Mouse (Mus musculus) heart, embryonic 12.5 days (tissue): ENCODE measurements around the gene Ugt1a7c. TPM values are rescaled to one million over a fixed set of nuclear protein-coding genes. Genes with fewer than 3 reads are reported as not detected.
"Not testable (repeated sequence)": the region's sequence is repeated elsewhere in the genome, so short reads cannot be mapped to it uniquely, and the experiment has no call there.

Experiments used
- ATAC-seq: fragments of 200-750 bp; cut with Nextera tagmentation; 2 replicates; pipeline ENCODE4 v1.8.0; 2017; ENCODE audit warnings: moderate TSS enrichment, moderate library complexity; ENCODE audit not compliant: insufficient number of reproducible peaks, low FRiP score
- H3K27ac ChIP-seq: fragments of 300-500 bp; sonication (generic); 2 replicates; pipeline ENCODE4 v1.5.1; 2016; ENCODE audit warnings: mild to moderate bottlenecking, moderate library complexity; ENCODE audit not compliant: poor library complexity, severe bottlenecking
- H3K27me3 ChIP-seq: fragments of 300-500 bp; sonication (generic); replicated peaks from 2 replicates; pipeline ENCODE4 v1.6.1; 2016; ENCODE audit warnings: mild to moderate bottlenecking, moderate library complexity
- H3K36me3 ChIP-seq: fragments of 300-500 bp; sonication (generic); 2 replicates; pipeline ENCODE4 v1.6.1; 2016; ENCODE audit warnings: mild to moderate bottlenecking, moderate library complexity
- H3K4me1 ChIP-seq: fragments of 300-500 bp; sonication (generic); replicated peaks from 2 replicates; pipeline ENCODE4 v1.6.1; 2016; ENCODE audit warnings: mild to moderate bottlenecking
- H3K4me2 ChIP-seq: fragments of 300-500 bp; sonication (generic); 2 replicates; pipeline ENCODE4 v1.6.1; 2016; ENCODE audit warnings: mild to moderate bottlenecking, moderate library complexity
- H3K4me3 ChIP-seq: fragments of 300-500 bp; sonication (generic); 2 replicates; pipeline ENCODE4 v1.5.1; 2016; ENCODE audit warnings: mild to moderate bottlenecking
- H3K9ac ChIP-seq: fragments of 300-500 bp; sonication (generic); 2 replicates; pipeline ENCODE4 v1.6.1; 2016; ENCODE audit warnings: mild to moderate bottlenecking, moderate library complexity
- H3K9me3 ChIP-seq: fragments of 300-500 bp; sonication (generic); replicated peaks from 2 replicates; pipeline ENCODE4 v1.6.1; 2016; ENCODE audit warnings: mild to moderate bottlenecking, moderate library complexity
- WGBS: fragments of 180-500 bp; shearing (Covaris S2); methylation state at CpG from one replicate; pipeline ENCODE4 v1.1.7; 2016; 5-methylcytosine and 5-hydroxymethylcytosine counted together
- polyA plus RNA-seq: library from polyadenylated mRNA; unstranded; fragments of >200 nt; fragmentation: Nextera tagmentation; extraction: Ambion mirVana; gene quantifications from 2 replicates; pipeline ENCODE4 v1.2.1, GENCODE M21; 2016

Ugt1a7c gene
- polyA plus RNA-seq, 1 experiment from 2014 or later, result 0.78 TPM

DNA sequence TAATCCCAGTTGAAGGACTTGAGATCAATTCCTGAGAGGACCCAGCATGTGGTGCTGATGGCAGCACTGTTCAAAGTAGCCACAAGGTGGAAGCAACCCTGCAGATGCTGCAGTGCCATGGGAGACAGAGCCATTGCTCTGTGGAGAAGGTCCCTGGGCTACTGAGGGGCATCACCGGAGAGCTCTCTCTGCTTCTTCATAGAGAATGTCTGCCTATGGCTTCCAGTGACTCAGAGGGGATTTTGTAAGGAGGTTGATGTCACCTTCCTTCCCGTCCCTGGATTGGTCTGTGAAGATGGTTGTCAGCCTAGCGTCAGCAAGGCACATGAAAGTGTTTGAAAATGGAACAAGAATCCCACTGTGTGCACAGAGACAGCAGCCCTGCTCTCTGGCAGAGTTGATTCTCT lies 589 bp upstream of the Ugt1a7c start:
- not testable (repeated sequence) for H3K4me2 ChIP-seq, H3K9me3 ChIP-seq, H3K4me3 ChIP-seq, H3K9ac ChIP-seq, H3K27ac ChIP-seq, H3K27me3 ChIP-seq, ATAC-seq, H3K36me3 ChIP-seq, H3K4me1 ChIP-seq
- WGBS, result 77% methylated on average over 3 of the region's 3 CpGs

DNA sequence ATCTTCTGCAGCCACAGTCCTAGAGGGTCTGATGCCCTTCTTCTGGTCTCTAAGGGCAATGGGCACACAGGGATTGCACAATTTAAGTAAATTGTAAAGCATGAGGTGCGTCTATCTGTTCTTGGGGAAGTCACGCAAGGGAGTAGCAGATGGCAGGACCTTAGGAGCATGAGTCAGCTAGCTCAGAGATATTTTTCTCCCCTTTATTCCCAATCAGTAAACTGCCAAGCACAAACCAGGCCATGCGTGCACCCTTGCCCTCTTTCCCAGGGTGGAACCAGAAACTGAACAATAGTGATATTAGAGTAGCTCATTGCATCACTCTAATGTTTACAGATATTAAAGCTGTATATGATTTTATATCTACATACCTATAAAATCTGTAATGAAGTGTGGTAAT lies 3.7 kb downstream of the Ugt1a7c start:
- not testable (repeated sequence) for H3K9ac ChIP-seq, H3K27ac ChIP-seq, H3K9me3 ChIP-seq, H3K4me2 ChIP-seq, H3K36me3 ChIP-seq, H3K27me3 ChIP-seq, ATAC-seq, H3K4me3 ChIP-seq, H3K4me1 ChIP-seq
- 78% methylated on average over 3 of the region's 3 CpGs for WGBS

GRCm38 (mm10) chr1:88099691-88100090 lies 4.8 kb downstream of the Ugt1a7c start:
- not testable (repeated sequence) for H3K4me1 ChIP-seq, ATAC-seq, H3K9ac ChIP-seq, H3K36me3 ChIP-seq, H3K9me3 ChIP-seq, H3K4me3 ChIP-seq, H3K27ac ChIP-seq, H3K4me2 ChIP-seq, H3K27me3 ChIP-seq
- WGBS, result 71% methylated on average over 2 of the region's 2 CpGs

- H3K27ac ChIP-seq, H3K4me1 ChIP-seq, H3K4me3 ChIP-seq, H3K27me3 ChIP-seq, H3K36me3 ChIP-seq, H3K9me3 ChIP-seq, H3K9ac ChIP-seq, ATAC-seq, H3K4me2 ChIP-seq: not testable (repeated sequence)
- WGBS, result 32% methylated on average over 3 of the region's 3 CpGs
Measured at GRCm38 (mm10) chr1:88103019-88103418, 8.2 kb downstream of the Ugt1a7c start, which contains the start of gene Ugt1a6b. Gene Ugt1a6b, plus strand, starts transcription at chr1:88103252.

DNA sequence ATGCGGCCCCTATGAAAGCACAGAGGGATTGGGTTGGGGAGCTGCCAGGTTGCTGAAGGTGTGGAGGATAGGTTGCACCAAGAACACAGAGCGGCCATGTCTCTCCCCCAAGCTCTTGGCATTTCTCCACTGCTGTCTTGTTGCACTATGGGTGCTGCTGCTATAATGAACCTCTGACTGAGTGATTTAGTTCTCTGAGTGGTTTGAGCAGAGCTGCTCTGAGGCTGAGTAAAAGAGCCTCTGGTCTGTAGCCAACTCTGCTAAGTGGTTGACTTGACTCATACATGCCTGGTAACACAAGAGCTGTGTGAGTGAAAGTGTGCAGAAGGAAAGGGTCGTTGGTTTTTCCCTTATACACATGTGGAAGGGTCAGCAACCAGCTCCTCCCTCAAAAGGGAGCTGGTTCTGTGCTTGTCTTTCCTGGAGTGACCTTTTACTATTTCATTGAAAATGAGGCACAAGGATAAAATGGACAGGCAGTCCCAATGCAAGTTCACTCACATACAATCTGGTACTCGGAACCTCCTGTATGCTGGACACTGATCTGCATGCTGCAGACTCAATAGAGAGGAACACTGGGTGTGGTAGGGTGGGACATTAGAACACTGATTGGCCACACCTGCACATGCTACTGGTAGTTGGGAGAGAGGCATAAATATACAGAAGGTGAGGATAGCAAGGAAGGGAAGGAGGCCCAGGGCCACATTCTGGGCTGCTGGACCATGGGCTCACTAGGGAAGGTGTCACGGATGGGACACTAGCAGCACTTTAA lies 9.0 kb downstream of the Ugt1a7c start:
- not testable (repeated sequence) for H3K27ac ChIP-seq, H3K9ac ChIP-seq, H3K4me1 ChIP-seq, ATAC-seq, H3K9me3 ChIP-seq, H3K4me2 ChIP-seq, H3K36me3 ChIP-seq, H3K4me3 ChIP-seq, H3K27me3 ChIP-seq
- 75% methylated on average over 5 of the region's 5 CpGs for WGBS

GRCm38 (mm10) chr1:88104667-88105430 lies 10.0 kb downstream of the Ugt1a7c start:
- Histone ChIP-seq H3K4me1 (no peaks in the 10 kb centered on the region), H3K4me3 (no peak overlapping the region), H3K4me2 (no peak overlapping the region), H3K9ac (no peak overlapping the region), H3K27ac (no peak overlapping the region), H3K9me3 (no peaks in the 10 kb centered on the region), H3K27me3 (no peaks in the 10 kb centered on the region), H3K36me3 (no peaks in the 10 kb centered on the region)
- WGBS, result 76% methylated on average over 1 of the region's 1 CpGs
- no peak for ATAC-seq

- 64% methylated on average over 2 of the region's 2 CpGs for WGBS
- Histone ChIP-seq H3K27ac (no peak overlapping the region), H3K36me3 (no peaks in the 10 kb centered on the region), H3K9me3 (no peaks in the 10 kb centered on the region), H3K4me2 (no peak overlapping the region), H3K27me3 (no peaks in the 10 kb centered on the region), H3K4me1 (no peaks in the 10 kb centered on the region), H3K4me3 (no peak overlapping the region), H3K9ac (no peak overlapping the region)
- no peak for ATAC-seq
Measured at GRCm38 (mm10) chr1:88105656-88106055, 10.8 kb downstream of the Ugt1a7c start.

DNA sequence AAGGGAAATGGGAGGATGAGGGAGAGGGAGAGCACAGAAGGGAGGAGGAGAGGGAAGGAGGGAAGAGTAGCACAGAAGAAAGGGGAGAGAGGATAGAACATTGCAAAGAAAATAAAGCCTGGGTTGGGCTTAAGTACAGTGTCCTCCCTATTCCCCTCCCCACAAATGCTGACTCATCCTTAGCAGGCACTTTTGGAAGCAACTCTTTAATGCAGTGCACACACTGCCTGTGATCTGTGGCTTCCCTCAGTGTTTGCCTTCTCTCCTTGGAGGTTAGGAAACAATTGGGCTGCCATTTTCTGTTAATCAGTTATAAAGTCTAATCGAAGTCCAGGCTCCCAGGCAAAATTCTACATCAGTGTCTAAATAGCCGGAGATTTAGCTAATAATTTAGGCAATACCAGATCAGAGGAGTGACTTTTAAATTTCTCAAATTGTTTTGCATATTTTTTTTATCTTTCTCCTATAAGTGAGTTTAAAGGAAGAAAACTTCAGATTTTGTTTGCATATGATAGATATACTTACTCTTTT lies 14.2 kb downstream of the Ugt1a7c start:
- H3K36me3 ChIP-seq, H3K9me3 ChIP-seq, H3K27me3 ChIP-seq, H3K4me2 ChIP-seq, H3K4me3 ChIP-seq, H3K4me1 ChIP-seq, H3K27ac ChIP-seq, H3K9ac ChIP-seq: not testable (repeated sequence)
- peak; percentile 93 for ATAC-seq
- 75% methylated on average over 2 of the region's 2 CpGs for WGBS

DNA sequence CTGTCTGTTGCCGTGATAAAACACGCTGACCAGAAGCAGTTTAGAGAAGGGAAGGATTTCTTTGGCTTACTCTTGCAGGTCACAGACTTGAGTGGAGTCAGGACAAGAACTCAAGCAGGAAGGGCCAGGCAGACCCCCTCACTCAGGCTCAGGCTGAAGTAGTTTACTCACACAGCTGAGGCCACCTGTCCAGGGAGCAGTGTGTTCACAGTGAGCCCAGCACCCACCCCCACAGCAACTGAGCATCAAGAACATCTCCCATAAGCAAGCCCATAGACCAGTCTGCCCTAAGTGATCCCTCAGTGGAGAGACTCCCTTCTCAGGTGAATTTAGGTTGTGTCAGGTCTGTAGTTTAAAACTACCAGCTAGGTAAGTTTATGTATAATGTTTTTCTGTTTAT lies 14.7 kb downstream of the Ugt1a7c start:
- H3K27ac ChIP-seq, H3K4me2 ChIP-seq, H3K4me3 ChIP-seq, H3K4me1 ChIP-seq, H3K9ac ChIP-seq, H3K36me3 ChIP-seq, H3K9me3 ChIP-seq, H3K27me3 ChIP-seq: not testable (repeated sequence)
- ATAC-seq, result peak; percentile 55; the same call in 1 of the 2 replicates
- 61% methylated on average over 2 of the region's 2 CpGs for WGBS

- ATAC-seq, H3K36me3 ChIP-seq, H3K4me3 ChIP-seq, H3K27ac ChIP-seq, H3K27me3 ChIP-seq, H3K4me1 ChIP-seq, H3K9me3 ChIP-seq, H3K9ac ChIP-seq, H3K4me2 ChIP-seq: not testable (repeated sequence)
- 87% methylated on average over 6 of the region's 6 CpGs for WGBS
Measured at GRCm38 (mm10) chr1:88112769-88113168, 17.9 kb downstream of the Ugt1a7c start.

GRCm38 (mm10) chr1:88120550-88120949 lies 25.7 kb downstream of the Ugt1a7c start:
- not testable (repeated sequence) for H3K36me3 ChIP-seq, H3K9me3 ChIP-seq, ATAC-seq, H3K4me1 ChIP-seq, H3K4me3 ChIP-seq, H3K27me3 ChIP-seq, H3K4me2 ChIP-seq, H3K27ac ChIP-seq, H3K9ac ChIP-seq
- 10% methylated on average over 4 of the region's 4 CpGs for WGBS
